Mouse (Mus musculus) midbrain, embryonic 14.5 days (tissue): ENCODE results near the gene 9430007A20Rik. TPM values are rescaled to one million over a fixed set of nuclear protein-coding genes. Genes with fewer than 3 reads are reported as not detected.

ENCODE experiments used
- ATAC-seq: fragments of 200-750 bp; cut with Nextera tagmentation; 2 replicates; pipeline ENCODE4 v1.8.0; 2017; ENCODE audit warnings: moderate number of reproducible peaks, moderate library complexity; ENCODE audit not compliant: low FRiP score, low TSS enrichment
- DNase-seq: peaks from one replicate; pipeline ENCODE4 v3.0.0-alpha.2; 2015
- H3K27ac ChIP-seq: fragments of 300-500 bp; sonication (generic); replicated peaks from 2 replicates; pipeline ENCODE4 v1.5.1; 2014; ENCODE audit warnings: mild to moderate bottlenecking, low read depth, low read length, moderate library complexity
- H3K27me3 ChIP-seq: fragments of 300-500 bp; sonication (generic); 2 replicates; pipeline ENCODE4 v1.6.1; 2014; ENCODE audit warnings: low read length, control low read depth, mixed read lengths; ENCODE audit not compliant: control insufficient read depth, insufficient read depth
- H3K36me3 ChIP-seq: fragments of 300-500 bp; sonication (generic); 2 replicates; pipeline ENCODE4 v1.6.1; 2014; ENCODE audit warnings: low read length, control low read depth; ENCODE audit not compliant: control insufficient read depth, insufficient read depth
- H3K4me1 ChIP-seq: fragments of 300-500 bp; sonication (generic); 2 replicates; pipeline ENCODE4 v1.6.1; 2014; ENCODE audit warnings: mild to moderate bottlenecking, antibody characterized with exemption, low read length, control low read depth; ENCODE audit not compliant: control insufficient read depth, insufficient read depth
- H3K4me2 ChIP-seq: fragments of 300-500 bp; sonication (generic); 2 replicates; pipeline ENCODE4 v1.6.1; 2014; ENCODE audit warnings: mild to moderate bottlenecking, low read length, moderate library complexity
- H3K4me3 ChIP-seq: fragments of 300-500 bp; sonication (generic); replicated peaks from 2 replicates; pipeline ENCODE4 v1.5.1; 2014; ENCODE audit warnings: low read depth, low read length
- H3K9ac ChIP-seq: fragments of 300-500 bp; sonication (generic); replicated peaks from 2 replicates; pipeline ENCODE4 v1.6.1; 2014; ENCODE audit warnings: mild to moderate bottlenecking, low read length, moderate library complexity
- H3K9me3 ChIP-seq: fragments of 300-500 bp; sonication (generic); 2 replicates; pipeline ENCODE4 v1.6.1; 2016; ENCODE audit warnings: low read length, control low read depth, mixed read lengths; ENCODE audit not compliant: control insufficient read depth
- polyA plus RNA-seq: library from polyadenylated mRNA; unstranded; fragments of >200 nt; fragmentation: Nextera tagmentation; extraction: Ambion mirVana; gene quantifications from 2 replicates; pipeline ENCODE4 v1.2.1, GENCODE M21; 2014

The 9430007A20Rik gene
- polyA plus RNA-seq, 1 experiment from 2014 or later: not detected

DNA sequence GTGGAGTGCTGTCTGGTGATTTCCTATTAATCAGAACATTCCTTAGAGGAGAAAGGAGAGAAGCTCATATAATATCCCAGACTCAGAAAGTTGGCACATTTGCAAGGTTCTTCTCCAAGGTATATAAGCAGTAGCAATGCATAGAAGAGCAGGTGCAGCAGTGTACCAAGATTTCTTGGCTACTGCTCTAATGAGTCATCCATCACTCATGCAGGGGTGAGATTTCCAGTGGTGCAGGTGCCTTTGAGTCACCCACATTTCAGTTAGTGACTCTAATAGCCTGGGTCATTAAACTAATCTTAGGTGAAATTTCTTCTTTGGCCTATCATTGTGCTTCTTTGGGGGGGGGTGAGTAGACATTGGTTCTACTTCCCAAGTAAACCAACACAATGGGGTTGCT is 48.1 kb downstream of the 9430007A20Rik start:
- Histone ChIP-seq H3K27me3 (no peaks in the 10 kb centered on the region), H3K9ac (no peak overlapping the region), H3K4me1 (no peaks in the 10 kb centered on the region), H3K4me3 (no peak overlapping the region), H3K27ac (no peak overlapping the region), H3K9me3 (peaks cover 28% of the 10 kb centered on the region), H3K36me3 (no peaks in the 10 kb centered on the region), H3K4me2 (no peak overlapping the region)
- DNase-seq: no peak
- no peak for ATAC-seq

Other genes starting within 250 kb of the 9430007A20Rik start
- gene Pramel5, start 239.3 kb upstream of the 9430007A20Rik start, polyA plus RNA-seq: not detected in 2 replicates
- not detected in 2 replicates for gene Gm13128, start 189.6 kb upstream of the 9430007A20Rik start, polyA plus RNA-seq
- not detected in 2 replicates for gene Gm13119, start 161.9 kb upstream of the 9430007A20Rik start, polyA plus RNA-seq
- not detected in 2 replicates for gene Pramef20, start 141.9 kb upstream of the 9430007A20Rik start, polyA plus RNA-seq
- not detected in 2 replicates for gene Pramef12, start 111.4 kb upstream of the 9430007A20Rik start, polyA plus RNA-seq
- not detected in 2 replicates for gene 1700012P22Rik, start 81.0 kb upstream of the 9430007A20Rik start, polyA plus RNA-seq
- gene Gm9944, start 66.5 kb upstream of the 9430007A20Rik start, polyA plus RNA-seq: not detected in 2 replicates
- gene Aadacl3, start 56.1 kb upstream of the 9430007A20Rik start, polyA plus RNA-seq: not detected in 2 replicates
- not detected in 2 replicates for gene Gm13124, start 45.3 kb downstream of the 9430007A20Rik start, polyA plus RNA-seq
- not detected in 2 replicates for gene Aadacl4, start 93.9 kb downstream of the 9430007A20Rik start, polyA plus RNA-seq
- not detected in 2 replicates for gene Gm436, start 166.5 kb downstream of the 9430007A20Rik start, polyA plus RNA-seq
- gene Gm13178, start 201.6 kb downstream of the 9430007A20Rik start, polyA plus RNA-seq: not detected in 2 replicates